Mouse (Mus musculus) ES-E14 (cell line): ENCODE results near the gene Klhl41. TPM values are rescaled to one million over a fixed set of nuclear protein-coding genes. Genes with fewer than 3 reads are reported as not detected.
"Not testable (repeated sequence)": the region's sequence is repeated elsewhere in the genome, so short reads cannot be mapped to it uniquely, and the experiment has no call there.

ENCODE experiments used
- DNase-seq: peaks from one replicate; pipeline ENCODE4 v3.0.0-alpha.2; 2013; ENCODE audit warnings: low read depth, low spot score
- H3K27ac ChIP-seq: 2 replicates; pipeline ENCODE4 v1.5.1; 2012; ENCODE audit warnings: low read depth, mild to moderate bottlenecking, low read length, moderate library complexity, mixed read lengths; ENCODE audit not compliant: poor library complexity, insufficient read depth, severe bottlenecking
- H3K36me3 ChIP-seq: 2 replicates; pipeline ENCODE4 v1.6.1; 2012; ENCODE audit warnings: mild to moderate bottlenecking, low read length, moderate library complexity, mixed read lengths; ENCODE audit not compliant: control insufficient read depth, poor library complexity, insufficient read depth, severe bottlenecking
- H3K4me1 ChIP-seq, 2 experiments: fragments of 150-350 bp in 1 of 2; sonication (generic) in 1 of 2; 2 replicates each; pipeline ENCODE4 v1.6.1; 2012; ENCODE audit warnings: low read length in 2 of 2, mild to moderate bottlenecking in 1 of 2, mixed read lengths in 1 of 2; ENCODE audit not compliant: control insufficient read depth in 2 of 2, insufficient read depth in 2 of 2, poor library complexity in 1 of 2
- H3K4me3 ChIP-seq, 2 experiments: fragments of 150-350 bp in 1 of 2; sonication (generic) in 1 of 2; 2 replicates each; pipeline ENCODE4 v1.5.1; 2012; ENCODE audit warnings: low read length in 2 of 2, low read depth in 1 of 2, mild to moderate bottlenecking in 1 of 2, mixed read lengths in 1 of 2; ENCODE audit not compliant: insufficient read depth in 1 of 2, poor library complexity in 1 of 2, severe bottlenecking in 1 of 2
- H3K9ac ChIP-seq: 2 replicates; pipeline ENCODE4 v1.6.1; 2012; ENCODE audit warnings: low read depth, mild to moderate bottlenecking, low read length, mixed read lengths; ENCODE audit not compliant: poor library complexity, insufficient read depth, severe bottlenecking
- H3K9me3 ChIP-seq: fragments of 150-350 bp; sonication (generic); 2 replicates; pipeline ENCODE4 v1.6.1; 2012; ENCODE audit warnings: low read depth, mild to moderate bottlenecking, low read length; ENCODE audit not compliant: control insufficient read depth, insufficient read depth
- CHD2 ChIP-seq: IDR thresholded peaks from 2 replicates; pipeline ENCODE4 v1.6.1; 2014; ENCODE audit warnings: mild to moderate bottlenecking, low read depth, low read length, inconsistent platforms
- HCFC1 ChIP-seq: IDR thresholded peaks from 2 replicates; pipeline ENCODE4 v1.6.1; 2012; ENCODE audit warnings: low read length, inconsistent platforms, borderline replicate concordance; ENCODE audit not compliant: insufficient read depth
- MAFK ChIP-seq: IDR thresholded peaks from 2 replicates; pipeline ENCODE4 v1.6.1; 2014; ENCODE audit warnings: mild to moderate bottlenecking, low read depth, low read length, inconsistent platforms; ENCODE audit not compliant: insufficient read depth
- ZC3H11A ChIP-seq: IDR thresholded peaks from 2 replicates; pipeline ENCODE4 v1.6.1; 2012; ENCODE audit warnings: low read depth, mild to moderate bottlenecking, inconsistent platforms, low read length, borderline replicate concordance
- ZNF384 ChIP-seq: IDR thresholded peaks from 2 replicates; pipeline ENCODE4 v1.6.1; 2012; ENCODE audit warnings: low read depth, low read length, inconsistent platforms
- in situ Hi-C, 2 experiments: fragments of 600-800 bp; cut with MboI; formaldehyde crosslinking; loops; one replicate each; pipeline ENCODE4 v1.15.1; 2025; ENCODE audit warnings: low sequenced_read_pairs in 2 of 2, inconsistent platforms in 1 of 2; ENCODE audit not compliant: unreplicated experiment in 2 of 2
- total RNA-seq: library from RNA; depleted of rRNA; stranded (reverse); fragments of 300-350 nt; gene quantifications from 2 replicates; pipeline ENCODE4 v1.2.3, GENCODE M21; 2012

Gene Klhl41
- total RNA-seq, 1 experiment = 0.40 TPM

DNA sequence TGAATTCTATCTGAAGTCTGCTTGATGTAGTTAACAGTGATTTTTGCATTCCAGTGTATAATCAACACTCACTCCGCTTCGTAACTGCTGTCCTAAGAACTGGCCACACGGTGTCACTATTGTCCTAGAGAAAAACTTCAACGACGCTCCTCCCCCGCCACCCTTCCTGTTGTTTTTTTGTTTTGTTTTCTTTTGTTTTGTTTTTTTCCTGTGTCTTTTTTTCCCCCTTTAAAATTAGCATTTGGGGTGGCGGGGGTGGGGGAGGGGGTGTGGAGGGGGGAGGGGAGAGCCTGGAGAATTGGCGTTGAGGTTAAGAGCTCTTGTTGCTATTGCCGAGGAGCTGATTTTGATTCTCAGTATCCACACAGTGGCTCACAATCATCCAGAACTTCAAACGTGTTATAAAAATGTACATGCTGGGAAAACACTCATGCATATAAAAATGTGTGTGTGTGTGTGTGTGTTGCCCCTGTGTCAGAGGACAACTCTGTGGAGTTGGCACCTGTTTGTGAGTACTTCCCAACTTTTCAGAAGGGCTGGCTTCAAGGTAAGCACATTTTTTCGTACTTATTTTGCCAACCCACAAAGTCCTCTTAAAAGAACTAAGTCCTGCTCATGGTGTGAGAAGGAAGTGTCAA lies 34.7 kb upstream of the Klhl41 start:
- 0 out of 4 replicates have a peak, but pooled peaks cover 0 to 1% of the 10 kb centered on the region in 2 experiments for H3K4me1 ChIP-seq
- no peak overlapping the region for H3K4me3 ChIP-seq
- H3K27ac ChIP-seq = no peak overlapping the region
- TF ChIP-seq ZNF384 (no peak; the same call in 1 of the 2 replicates), ZC3H11A (peak; percentile 68; the same call in 1 of the 2 replicates)
- H3K36me3 ChIP-seq = no peaks in the 10 kb centered on the region
- no peaks in the 10 kb centered on the region for H3K9me3 ChIP-seq
- peak; percentile 61 for DNase-seq
- no peak overlapping the region for H3K9ac ChIP-seq
- in situ Hi-C loops = loop anchor here in 1 of 2 experiments (10.0 kb wide), 1 partner anchor 150 kb away; the partner anchor contains the start of genes Ccdc173 and Phospho2

DNA sequence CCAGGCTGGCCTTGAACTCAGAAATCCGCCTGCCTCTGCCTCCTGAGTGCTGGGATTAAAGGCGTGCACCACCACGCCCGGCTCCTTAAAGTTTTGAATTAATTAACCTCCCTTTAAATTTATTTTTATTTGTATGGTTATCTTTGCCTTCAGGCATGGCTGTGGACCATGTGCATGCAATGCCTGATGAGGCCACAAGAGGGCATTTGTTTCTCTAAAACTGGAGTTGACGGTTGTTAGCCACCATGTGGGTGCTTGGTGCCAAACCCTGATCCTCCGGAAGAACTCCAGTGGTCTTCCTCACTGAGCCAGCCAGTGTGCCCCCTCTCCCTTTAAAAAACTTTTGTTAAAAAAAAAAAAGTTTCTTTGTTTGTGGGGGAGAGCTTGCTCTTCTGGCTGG lies 34.1 kb upstream of the Klhl41 start:
- Histone ChIP-seq H3K4me1 (0 out of 4 replicates have a peak, but pooled peaks cover 0 to 2% of the 10 kb centered on the region in 2 experiments), H3K9me3 (no peaks in the 10 kb centered on the region), H3K9ac (no peak overlapping the region), H3K36me3 (no peaks in the 10 kb centered on the region), H3K27ac (no peak overlapping the region), H3K4me3 (no peak overlapping the region)
- DNase-seq = peak; percentile 71
- in situ Hi-C loops = loop anchor here in 1 of 2 experiments (10.0 kb wide), 1 partner anchor 149 kb away; the partner anchor contains the start of genes Ccdc173 and Phospho2
- TF ChIP-seq HCFC1 (no peak), CHD2 (no peak), ZNF384 (no peak), MAFK (no peak), ZC3H11A (no peak)

DNA sequence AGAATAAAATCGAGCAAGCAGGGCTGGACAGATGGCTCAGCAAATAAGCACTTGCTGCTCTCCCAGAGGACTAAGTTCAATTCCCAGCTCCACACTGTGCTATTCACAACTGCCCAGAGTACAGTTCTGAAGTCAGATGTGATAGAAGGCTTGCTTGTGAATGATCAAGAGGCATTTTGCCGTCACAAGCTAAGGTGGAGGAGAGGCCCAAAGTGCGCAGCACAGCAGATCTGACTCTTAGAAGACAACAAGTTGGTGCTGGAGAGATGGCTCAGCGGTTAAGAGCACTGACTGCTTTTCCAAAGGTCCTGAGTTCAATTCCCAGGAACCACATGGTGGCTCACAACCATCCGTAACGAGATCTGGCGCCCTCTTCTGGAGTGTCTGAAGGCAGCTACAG lies 31.9 kb upstream of the Klhl41 start:
- not testable (repeated sequence) for H3K4me3 ChIP-seq, DNase-seq, H3K9me3 ChIP-seq, H3K4me1 ChIP-seq, H3K27ac ChIP-seq, H3K36me3 ChIP-seq, H3K9ac ChIP-seq
- in situ Hi-C loops = loop anchor here in 1 of 2 experiments (10.0 kb wide), 1 partner anchor 147 kb away; the partner anchor contains the start of genes Ccdc173 and Phospho2

DNA sequence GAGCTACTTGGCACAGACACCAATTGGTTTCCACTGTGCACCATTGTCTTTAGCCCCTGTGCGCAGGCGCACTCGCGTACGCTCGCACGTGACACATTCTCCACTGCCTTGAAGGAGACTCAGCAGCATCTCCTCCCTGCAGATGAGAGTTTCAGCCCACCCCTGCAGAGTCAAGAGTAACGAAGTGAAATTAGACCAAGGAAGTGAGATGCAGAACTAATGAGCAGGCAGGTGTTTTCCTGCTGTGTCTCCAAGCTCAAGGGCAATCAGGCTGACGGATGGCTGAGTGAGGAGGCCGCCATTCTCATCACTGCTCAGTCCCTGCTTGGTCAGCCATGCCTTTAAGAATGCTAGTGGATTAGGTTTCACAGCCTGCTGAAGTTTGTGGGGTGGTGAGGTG lies 29.8 kb upstream of the Klhl41 start:
- peak; percentile 59 for DNase-seq
- H3K27ac ChIP-seq = no peak overlapping the region
- no peak for TF ChIP-seq ZNF384
- TF ChIP-seq CHD2 = no peak
- H3K4me1 ChIP-seq = 0 out of 4 replicates have a peak, but pooled peaks cover 0 to 2% of the 10 kb centered on the region in 2 experiments
- in situ Hi-C loops = no loop called here
- H3K9ac ChIP-seq = peak overlapping the region; percentile 46; the same call in 1 of the 2 replicates
- H3K4me3 ChIP-seq = peak overlapping the region; percentile 2 to 8; a peak in 3 of 4 replicates
- H3K36me3 ChIP-seq = no peaks in the 10 kb centered on the region
- no peaks in the 10 kb centered on the region for H3K9me3 ChIP-seq

DNA sequence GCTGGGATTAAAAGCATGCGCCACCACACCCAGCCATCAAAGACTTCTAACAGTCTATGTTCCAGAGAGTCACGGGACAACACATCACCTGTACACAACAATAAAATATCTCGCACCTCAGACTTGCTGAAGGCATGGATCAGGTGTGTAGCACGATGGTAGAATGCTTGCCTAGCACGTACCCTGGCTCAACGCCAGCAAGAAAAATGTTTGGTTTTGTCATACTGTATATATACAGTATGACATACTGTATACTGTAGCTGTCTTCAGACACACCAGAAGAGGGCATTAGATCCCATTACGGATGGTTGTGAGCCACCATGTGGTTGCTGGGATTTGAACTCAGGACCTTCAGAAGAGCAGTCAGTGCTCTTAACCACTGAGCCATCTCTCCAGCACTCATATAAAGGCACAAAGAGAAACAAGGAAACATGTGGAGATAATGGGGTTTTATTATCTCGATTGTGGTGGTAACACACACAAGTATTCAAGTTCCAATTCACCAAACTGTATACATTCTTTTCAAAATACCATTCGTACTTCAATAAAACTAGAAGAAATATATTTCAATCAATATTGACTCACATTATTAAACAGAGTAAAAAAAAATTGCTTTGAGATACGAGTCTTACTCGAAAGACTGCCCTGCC lies 24.8 kb upstream of the Klhl41 start:
- DNase-seq = no peak
- Histone ChIP-seq H3K9ac (no peak overlapping the region), H3K36me3 (no peaks in the 10 kb centered on the region), H3K9me3 (no peaks in the 10 kb centered on the region), H3K4me1 (peaks cover 2% of the 10 kb centered on the region in 2 experiments; a peak in 2 of 4 replicates), H3K27ac (no peak overlapping the region), H3K4me3 (no peak overlapping the region)
- in situ Hi-C loops = no loop called here
- no peak for TF ChIP-seq ZC3H11A
- TF ChIP-seq MAFK = no peak
- no peak for TF ChIP-seq CHD2
- TF ChIP-seq ZNF384 = no peak
- TF ChIP-seq HCFC1 = no peak
